Mouse (Mus musculus) forebrain, embryonic 12.5 days (tissue): ENCODE measurements around the gene Gm14781. TPM values are rescaled to one million over a fixed set of nuclear protein-coding genes. Genes with fewer than 3 reads are reported as not detected.
"Not testable (repeated sequence)": the region's sequence is repeated elsewhere in the genome, so short reads cannot be mapped to it uniquely, and the experiment has no call there.

Experiments used
- ATAC-seq: fragments of 200-750 bp; cut with Nextera tagmentation; 2 replicates; pipeline ENCODE4 v1.8.0; 2017; ENCODE audit warnings: moderate TSS enrichment; ENCODE audit not compliant: low FRiP score
- H3K27ac ChIP-seq: fragments of 300-500 bp; sonication (generic); 2 replicates; pipeline ENCODE4 v1.5.1; 2016; ENCODE audit warnings: mild to moderate bottlenecking
- H3K27me3 ChIP-seq: fragments of 300-500 bp; sonication (generic); 2 replicates; pipeline ENCODE4 v1.6.1; 2016; ENCODE audit warnings: mild to moderate bottlenecking
- H3K36me3 ChIP-seq: fragments of 300-500 bp; sonication (generic); replicated peaks from 2 replicates; pipeline ENCODE4 v1.6.1; 2016; ENCODE audit warnings: mild to moderate bottlenecking
- H3K4me1 ChIP-seq: fragments of 300-500 bp; sonication (generic); 2 replicates; pipeline ENCODE4 v1.6.1; 2016
- H3K4me2 ChIP-seq: fragments of 300-500 bp; sonication (generic); 2 replicates; pipeline ENCODE4 v1.6.1; 2016; ENCODE audit warnings: mild to moderate bottlenecking, moderate library complexity
- H3K4me3 ChIP-seq: fragments of 300-500 bp; sonication (generic); replicated peaks from 2 replicates; pipeline ENCODE4 v1.5.1; 2016; ENCODE audit warnings: mild to moderate bottlenecking
- H3K9ac ChIP-seq: fragments of 300-500 bp; sonication (generic); 2 replicates; pipeline ENCODE4 v1.6.1; 2016; ENCODE audit warnings: mild to moderate bottlenecking
- H3K9me3 ChIP-seq: fragments of 300-500 bp; sonication (generic); 2 replicates; pipeline ENCODE4 v1.6.1; 2016
- WGBS: fragments of 180-500 bp; shearing (Covaris S2); methylation state at CpG from one replicate; pipeline ENCODE4 v1.1.7; 2016; 5-methylcytosine and 5-hydroxymethylcytosine counted together
- polyA plus RNA-seq: library from polyadenylated mRNA; unstranded; fragments of >200 nt; fragmentation: Nextera tagmentation; extraction: Ambion mirVana; gene quantifications from 2 replicates; pipeline ENCODE4 v1.2.1, GENCODE M21; 2016

Gene Gm14781
- polyA plus RNA-seq = not detected in 2 replicates

GRCm38 (mm10) chrX:91631894-91632293, at the start of gene Gm14781:
Gene Gm14781 (plus strand): TSS chrX:91632194.
- not testable (repeated sequence) for H3K4me1 ChIP-seq, ATAC-seq, H3K9ac ChIP-seq, H3K4me2 ChIP-seq, H3K9me3 ChIP-seq, H3K4me3 ChIP-seq, H3K36me3 ChIP-seq, H3K27ac ChIP-seq, H3K27me3 ChIP-seq
- WGBS = 71% methylated on average over 1 of the region's 1 CpGs

GRCm38 (mm10) chrX:91654964-91655575, 23.1 kb downstream of the Gm14781 start:
- peak; percentile 69 for ATAC-seq
- not testable (repeated sequence) for H3K27me3 ChIP-seq, H3K36me3 ChIP-seq, H3K9ac ChIP-seq, H3K4me3 ChIP-seq, H3K4me1 ChIP-seq, H3K9me3 ChIP-seq, H3K4me2 ChIP-seq, H3K27ac ChIP-seq

Other genes starting within 250 kb of the Gm14781 start
- gene Gm5072, start 239.7 kb upstream of the Gm14781 start, polyA plus RNA-seq = not detected in 2 replicates
- not detected in 2 replicates for gene Gm8914, start 152.1 kb upstream of the Gm14781 start, polyA plus RNA-seq
- gene 1700084M14Rik, start 56.3 kb upstream of the Gm14781 start, polyA plus RNA-seq = not detected in 2 replicates
- gene Mageb5, start 150.8 kb downstream of the Gm14781 start, polyA plus RNA-seq = not detected in 2 replicates